Mouse (Mus musculus) MEL (cell line): ENCODE measurements around the gene Rcor2. TPM values are rescaled to one million over a fixed set of nuclear protein-coding genes. Genes with fewer than 3 reads are reported as not detected.

Experiments
- DNase-seq: peaks from one replicate; pipeline ENCODE4 v3.0.0; 2011; ENCODE audit warnings: low read depth, low spot score
- H3K27ac ChIP-seq: 2 replicates; pipeline ENCODE4 v1.5.1; 2012; ENCODE audit warnings: low read depth, mild to moderate bottlenecking, control low read depth, low read length, moderate library complexity; ENCODE audit not compliant: control insufficient read depth
- H3K27me3 ChIP-seq, 2 experiments: fragments of 150-350 bp in 1 of 2; sonication (generic) in 1 of 2; 2 replicates each; pipeline ENCODE4 v1.6.1; 2012; ENCODE audit warnings: low read length in 2 of 2, mild to moderate bottlenecking in 2 of 2, improper control_type of control experiment in 1 of 2, moderate library complexity in 1 of 2; ENCODE audit not compliant: insufficient read depth in 2 of 2, control insufficient read depth in 1 of 2
- H3K36me3 ChIP-seq, 2 experiments: 2 replicates each; pipeline ENCODE4 v1.6.1; 2012 to 2014; ENCODE audit warnings: low read length in 2 of 2, improper control_type of control experiment in 1 of 2, inconsistent platforms in 1 of 2, mild to moderate bottlenecking in 1 of 2; ENCODE audit not compliant: insufficient read depth in 2 of 2, control insufficient read depth in 1 of 2
- H3K4me1 ChIP-seq, 2 experiments: fragments of 150-350 bp in 1 of 2; sonication (generic) in 1 of 2; 2 replicates each; pipeline ENCODE4 v1.6.1; 2012; ENCODE audit warnings: low read length in 2 of 2, improper control_type of control experiment in 1 of 2, mild to moderate bottlenecking in 1 of 2; ENCODE audit not compliant: insufficient read depth in 2 of 2, control insufficient read depth in 1 of 2
- H3K4me3 ChIP-seq, 2 experiments: fragments of 150-350 bp in 1 of 2; sonication (generic) in 1 of 2; 2 replicates each; pipeline ENCODE4 v1.5.1; 2012; ENCODE audit warnings: low read depth in 2 of 2, low read length in 2 of 2, mild to moderate bottlenecking in 2 of 2, moderate library complexity in 2 of 2, control low read depth in 1 of 2, improper control_type of control experiment in 1 of 2; ENCODE audit not compliant: control insufficient read depth in 1 of 2, insufficient read depth in 1 of 2
- H3K79me2 ChIP-seq: 2 replicates; pipeline ENCODE4 v1.6.1; 2012; ENCODE audit warnings: mild to moderate bottlenecking, low read length, moderate library complexity; ENCODE audit not compliant: control insufficient read depth, poor library complexity, insufficient read depth
- H3K9ac ChIP-seq: 2 replicates; pipeline ENCODE4 v1.6.1; 2012; ENCODE audit warnings: low read depth, mild to moderate bottlenecking, control low read depth, low read length, moderate library complexity; ENCODE audit not compliant: control insufficient read depth, poor library complexity, severe bottlenecking
- H3K9me3 ChIP-seq: fragments of 150-350 bp; sonication (generic); replicated peaks from 2 replicates; pipeline ENCODE4 v1.6.1; 2012; ENCODE audit warnings: mild to moderate bottlenecking, low read length, improper control_type of control experiment, moderate library complexity; ENCODE audit not compliant: insufficient read depth
- BHLHE40 ChIP-seq: IDR thresholded peaks from 2 replicates; pipeline ENCODE4 v1.6.1; 2012; ENCODE audit warnings: low read depth, mild to moderate bottlenecking, inconsistent platforms, low read length, improper control_type of control experiment, borderline replicate concordance
- CTCF ChIP-seq, 3 experiments: IDR thresholded peaks in 2 of 3; conservative IDR thresholded peaks in 1 of 3; 2 replicates each; pipeline ENCODE4 v1.5.1; 2011 to 2012; ENCODE audit warnings: low read length in 3 of 3, low read depth in 2 of 3, mild to moderate bottlenecking in 2 of 3, improper control_type of control experiment in 1 of 3, inconsistent platforms in 1 of 3, mixed read lengths in 1 of 3, moderate library complexity in 1 of 3; ENCODE audit not compliant: control insufficient read depth in 1 of 3, insufficient read depth in 1 of 3, poor library complexity in 1 of 3, severe bottlenecking in 1 of 3
- EP300 ChIP-seq, 2 experiments: IDR thresholded peaks; 2 replicates each; pipeline ENCODE4 v1.6.1; 2011; ENCODE audit warnings: improper control_type of control experiment in 2 of 2, low read length in 2 of 2, low read depth in 1 of 2, mild to moderate bottlenecking in 1 of 2
- ETS1 ChIP-seq: IDR thresholded peaks from 2 replicates; pipeline ENCODE4 v1.6.1; 2012; ENCODE audit warnings: low read depth, mild to moderate bottlenecking, inconsistent platforms, low read length, improper control_type of control experiment, moderate library complexity
- JUND ChIP-seq: IDR thresholded peaks from 2 replicates; pipeline ENCODE4 v1.6.1; 2011; ENCODE audit warnings: low read depth, mild to moderate bottlenecking, improper control_type of control experiment, low read length
- KAT2A ChIP-seq: conservative IDR thresholded peaks from 2 replicates; pipeline ENCODE4 v1.6.1; 2012; ENCODE audit warnings: low read depth, low read length, improper control_type of control experiment, inconsistent platforms
- MAX ChIP-seq: IDR thresholded peaks from 2 replicates; pipeline ENCODE4 v1.6.1; 2011; ENCODE audit warnings: low read length, improper control_type of control experiment
- MAZ ChIP-seq: IDR thresholded peaks from 2 replicates; pipeline ENCODE4 v1.6.1; 2012; ENCODE audit warnings: low read depth, mild to moderate bottlenecking, inconsistent platforms, low read length, improper control_type of control experiment
- MEF2A ChIP-seq: IDR thresholded peaks from 2 replicates; pipeline ENCODE4 v1.6.1; 2014; ENCODE audit warnings: low read depth, mild to moderate bottlenecking, inconsistent platforms, low read length, improper control_type of control experiment; ENCODE audit not compliant: poor library complexity, insufficient replicate concordance, severe bottlenecking; ENCODE audit errors: extremely low read depth
- MXI1 ChIP-seq: IDR thresholded peaks from 2 replicates; pipeline ENCODE4 v1.6.1; 2011; ENCODE audit warnings: mild to moderate bottlenecking, low read depth, low read length, improper control_type of control experiment
- MYB ChIP-seq: IDR thresholded peaks from 2 replicates; pipeline ENCODE4 v1.6.1; 2011; ENCODE audit warnings: mild to moderate bottlenecking, low read depth, low read length, improper control_type of control experiment
- MYC ChIP-seq: IDR thresholded peaks from 2 replicates; pipeline ENCODE4 v1.6.1; 2011; ENCODE audit warnings: low read depth, mild to moderate bottlenecking, low read length, improper control_type of control experiment, moderate library complexity
- NELFE ChIP-seq: IDR thresholded peaks from 2 replicates; pipeline ENCODE4 v1.6.1; 2011; ENCODE audit warnings: low read depth, low read length, improper control_type of control experiment
- POLR2AphosphoS5 ChIP-seq: IDR thresholded peaks from 2 replicates; pipeline ENCODE4 v1.6.1; 2012; ENCODE audit warnings: low read depth, borderline replicate concordance, mild to moderate bottlenecking, inconsistent platforms, low read length, moderate library complexity, mixed read lengths
- SMC3 ChIP-seq: IDR thresholded peaks from 2 replicates; pipeline ENCODE4 v1.6.1; 2011; ENCODE audit warnings: low read depth, low read length, improper control_type of control experiment
- TAL1 ChIP-seq: IDR thresholded peaks from 2 replicates; pipeline ENCODE4 v1.6.1; 2012; ENCODE audit warnings: mild to moderate bottlenecking, inconsistent platforms, low read length, moderate library complexity, mixed read lengths
- TBP ChIP-seq: IDR thresholded peaks from 2 replicates; pipeline ENCODE4 v1.8.0; 2011; ENCODE audit warnings: low read depth, low read length, improper control_type of control experiment
- UBTF ChIP-seq: IDR thresholded peaks from 2 replicates; pipeline ENCODE4 v1.6.1; 2012; ENCODE audit warnings: low read depth, mild to moderate bottlenecking, inconsistent platforms, low read length, improper control_type of control experiment, moderate library complexity, borderline replicate concordance; ENCODE audit not compliant: insufficient read depth
- USF1 ChIP-seq: IDR thresholded peaks from 2 replicates; pipeline ENCODE4 v1.6.1; 2014; ENCODE audit warnings: low read depth, mild to moderate bottlenecking, inconsistent platforms, low read length, improper control_type of control experiment, moderate library complexity
- USF2 ChIP-seq, 2 experiments: IDR thresholded peaks; 2 replicates each; pipeline ENCODE4 v1.6.1; 2011 to 2012; ENCODE audit warnings: improper control_type of control experiment in 2 of 2, low read length in 2 of 2, borderline replicate concordance in 1 of 2, inconsistent platforms in 1 of 2, low read depth in 1 of 2, mild to moderate bottlenecking in 1 of 2; ENCODE audit not compliant: insufficient read depth in 1 of 2
- ZC3H11A ChIP-seq: IDR thresholded peaks from 2 replicates; pipeline ENCODE4 v1.6.1; 2012; ENCODE audit warnings: low read depth, mild to moderate bottlenecking, inconsistent platforms, low read length, improper control_type of control experiment
- ZKSCAN1 ChIP-seq: IDR thresholded peaks from 2 replicates; pipeline ENCODE4 v1.6.1; 2012; ENCODE audit warnings: low read depth, mild to moderate bottlenecking, inconsistent platforms, low read length, improper control_type of control experiment, moderate library complexity
- ZMIZ1 ChIP-seq: IDR thresholded peaks from 2 replicates; pipeline ENCODE4 v1.6.1; 2012; ENCODE audit warnings: low read depth, mild to moderate bottlenecking, inconsistent platforms, low read length, improper control_type of control experiment, moderate library complexity
- polyA plus RNA-seq, 2 experiments: library from polyadenylated mRNA; stranded (reverse) in 1 of 2; unstranded in 1 of 2; fragments of >175 nt in 1 of 2; fragments of >200 nt in 1 of 2; gene quantifications; 2 replicates each; pipeline versions ENCODE4 v1.2.1 to v1.2.4; 2012; ENCODE audit warnings: low replicate concordance in 2 of 2, low read depth in 1 of 2; ENCODE audit not compliant: insufficient read length in 2 of 2, insufficient read depth in 1 of 2, missing spikeins in 1 of 2
- total RNA-seq: library from RNA; depleted of rRNA; stranded (reverse); fragments of 300-350 nt; gene quantifications from 2 replicates; pipeline ENCODE4 v1.2.3, GENCODE M21; 2012

Gene Rcor2
- total and polyA plus RNA-seq, 3 experiments, result 31.4 to 60.2 TPM; not detected in 1

GRCm38 (mm10) chr19:7302493-7302797, 35.3 kb downstream of the Rcor2 start:
- H3K36me3 ChIP-seq, result peaks cover 3 to 33% of the 10 kb centered on the region in 2 experiments; a peak in 3 of 4 replicates
- no peaks in the 10 kb centered on the region for H3K27me3 ChIP-seq
- peaks cover 9 to 21% of the 10 kb centered on the region in 2 experiments for H3K4me1 ChIP-seq
- H3K4me3 ChIP-seq, result no peak overlapping the region
- peaks cover 18% of the 10 kb centered on the region for H3K79me2 ChIP-seq
- no peak overlapping the region for H3K9ac ChIP-seq
- no peak overlapping the region for H3K27ac ChIP-seq
- no peaks in the 10 kb centered on the region for H3K9me3 ChIP-seq
- no peak for DNase-seq
- TF ChIP-seq MXI1 (no peak), ETS1 (no peak), TAL1 (no peak), EP300 (IDR thresholded peaks at IDR 0.05; ENCODE audit: low read depth in 1 of 2, low read length in 2 of 2) (no peak), MAX (no peak), MEF2A (no peak), BHLHE40 (no peak), NELFE (no peak), UBTF (no peak), POLR2AphosphoS5 (no peak), CTCF (IDR thresholded peaks at IDR 0.05 in 2 of 3, conservative IDR thresholded peaks at IDR 0.05 in 1 of 3; ENCODE audit: control insufficient read depth in 1 of 3, insufficient read depth in 1 of 3, low read depth in 2 of 3, low read length in 3 of 3, poor library complexity in 1 of 3, severe bottlenecking in 1 of 3) (no peak), ZKSCAN1 (no peak), KAT2A (no peak)

- Histone ChIP-seq H3K9me3 (no peaks in the 10 kb centered on the region), H3K4me1 (peaks cover 16 to 35% of the 10 kb centered on the region in 2 experiments), H3K27ac (no peak overlapping the region), H3K9ac (no peak overlapping the region), H3K27me3 (no peaks in the 10 kb centered on the region), H3K79me2 (peaks cover 23% of the 10 kb centered on the region), H3K36me3 (peaks cover 3 to 47% of the 10 kb centered on the region in 2 experiments; a peak in 3 of 4 replicates), H3K4me3 (no peak overlapping the region)
- TF ChIP-seq TAL1, result no peak
- TF ChIP-seq ETS1, result no peak
- TF ChIP-seq USF2 (IDR thresholded peaks at IDR 0.05; ENCODE audit: borderline replicate concordance in 1 of 2, insufficient read depth in 1 of 2, low read depth in 1 of 2, low read length in 2 of 2), result no peak
- no peak for TF ChIP-seq TBP
- TF ChIP-seq USF1, result no peak
- TF ChIP-seq MAZ, result no peak
- no peak for TF ChIP-seq MAX
- no peak for TF ChIP-seq MYC
- TF ChIP-seq ZMIZ1, result no peak
- no peak for TF ChIP-seq ZC3H11A
- no peak for TF ChIP-seq SMC3
- TF ChIP-seq MXI1, result no peak
- TF ChIP-seq UBTF, result no peak
- no peak for TF ChIP-seq JUND
- TF ChIP-seq MYB, result no peak
- TF ChIP-seq POLR2AphosphoS5, result no peak
- no peak for DNase-seq
These were observed 36.7 kb downstream of the Rcor2 start for GRCm38 (mm10) chr19:7303796-7304195.
